Mouse (Mus musculus) heart, adult 2 months (tissue): ENCODE results near the gene Tmem190. TPM values are rescaled to one million over a fixed set of nuclear protein-coding genes. Genes with fewer than 3 reads are reported as not detected.
"Not testable (repeated sequence)": the region's sequence is repeated elsewhere in the genome, so short reads cannot be mapped to it uniquely, and the experiment has no call there.

ENCODE experiments used
- DNase-seq, 2 experiments: peaks; one replicate each; pipeline ENCODE4 v3.0.0; 2021
- H3K27ac ChIP-seq: fragments of 200-600 bp; 2 replicates; pipeline ENCODE4 v1.8.1; 2022
- H3K27me3 ChIP-seq: fragments of 200-500 bp; 2 replicates; pipeline ENCODE4 v1.6.1; 2012; ENCODE audit warnings: mild to moderate bottlenecking, low read length, inconsistent platforms, mixed read lengths; ENCODE audit not compliant: control insufficient read depth, insufficient read depth
- H3K36me3 ChIP-seq: fragments of 200-500 bp; 2 replicates; pipeline ENCODE4 v1.6.1; 2012; ENCODE audit warnings: low read length, inconsistent platforms; ENCODE audit not compliant: control insufficient read depth, insufficient read depth
- H3K4me1 ChIP-seq: fragments of 200-500 bp; 2 replicates; pipeline ENCODE4 v1.6.1; 2011; ENCODE audit warnings: low read length; ENCODE audit not compliant: control insufficient read depth, insufficient read depth
- H3K4me3 ChIP-seq: fragments of 200-600 bp; 2 replicates; pipeline ENCODE4 v1.8.1; 2022
- H3K79me2 ChIP-seq: fragments of 200-500 bp; replicated peaks from 2 replicates; pipeline ENCODE4 v1.6.1; 2012; ENCODE audit warnings: mild to moderate bottlenecking, inconsistent platforms, low read length, moderate library complexity, mixed read lengths; ENCODE audit not compliant: control insufficient read depth, insufficient read depth
- H3K9ac ChIP-seq: fragments of 200-500 bp; 2 replicates; pipeline ENCODE4 v1.6.1; 2012; ENCODE audit warnings: low read depth, mild to moderate bottlenecking, control low read depth, inconsistent platforms, low read length, mixed read lengths
- CTCF ChIP-seq: fragments of 200-600 bp; IDR thresholded peaks from 2 replicates; pipeline ENCODE4 v1.8.1; 2022; ENCODE audit warnings: antibody characterized with exemption, mild to moderate bottlenecking, moderate library complexity
- EP300 ChIP-seq: fragments of 200-500 bp; IDR thresholded peaks from 2 replicates; pipeline ENCODE4 v1.6.1; 2011; ENCODE audit warnings: low read depth, low read length, control low read depth; ENCODE audit not compliant: insufficient read depth
- POLR2A ChIP-seq: fragments of 200-500 bp; IDR thresholded peaks from 2 replicates; pipeline ENCODE4 v1.6.1; 2011; ENCODE audit warnings: mild to moderate bottlenecking, low read depth, low read length, control low read depth; ENCODE audit not compliant: insufficient read depth
- WGBS: fragments of 180-500 bp; shearing (Covaris S2); methylation state at CpG from one replicate; pipeline ENCODE4 v1.1.7; 2018; 5-methylcytosine and 5-hydroxymethylcytosine counted together
- intact Hi-C: fragments of 180-260 bp; cut with DNase I; formaldehyde crosslinking; loops from one replicate; pipeline ENCODE4 v1.15.1; 2025
- polyA plus RNA-seq: library from polyadenylated mRNA; depleted of rRNA; stranded (reverse); fragments of >200 nt; gene quantifications from 2 replicates; pipeline ENCODE4 v1.2.3, GENCODE M21; 2012
- total RNA-seq, 2 experiments: library from RNA; stranded (reverse); gene quantifications; 2 replicates each; pipeline ENCODE4 v1.2.3; 2021

Gene Tmem190
- total and polyA plus RNA-seq, 3 experiments: 0.29 TPM; not detected in 2

- Histone ChIP-seq H3K36me3 (no peaks in the 10 kb centered on the region), H3K27me3 (no peaks in the 10 kb centered on the region), H3K9ac (peak within 1 kb of the TSS; percentile 85), H3K4me3 (peak within 1 kb of the TSS; percentile 54), H3K4me1 (peaks cover 4% of the 10 kb centered on the region), H3K27ac (peak within 1 kb of the TSS; percentile 75), H3K79me2 (no peaks in the 10 kb centered on the region)
- intact Hi-C loops: loop anchor here (2.0 kb wide), 1 partner anchor 49 kb away; the partner anchor contains the start of gene Kmt5c
- TF ChIP-seq EP300 (no peak), CTCF (no peak), POLR2A (no peak)
- DNase-seq: peak; percentile 71
- WGBS: 10% methylated on average over 40 of the region's 40 CpGs
These were observed 6.7 kb downstream of the Tmem190 start, which contains the start of gene Tmem238 for GRCm38 (mm10) chr7:4789436-4789935. Gene Tmem238 (minus strand): TSS chr7:4789656.

GRCm38 (mm10) chr7:4792278-4793212 is 9.8 kb downstream of the Tmem190 start, which contains the start of gene Rpl28:
Gene Rpl28 (plus strand): TSS chr7:4792874.
- WGBS: under 1% methylated on average over 54 of the region's 54 CpGs
- Histone ChIP-seq H3K27ac (peak within 1 kb of the TSS; percentile 94), H3K27me3 (no peaks in the 10 kb centered on the region), H3K36me3 (peaks cover 2% of the 10 kb centered on the region; the same call in 1 of the 2 replicates), H3K79me2 (no peaks in the 10 kb centered on the region), H3K4me1 (peaks cover 4% of the 10 kb centered on the region), H3K9ac (peak within 1 kb of the TSS; percentile 92), H3K4me3 (peak within 1 kb of the TSS; percentile 98)
- intact Hi-C loops: loop anchor here (1.0 to 10.0 kb wide), 5 partner anchors 20 to 658 kb away; partner anchors contain the start of genes Hspbp1, Leng8, Ppp6r1 and Ube2s
- TF ChIP-seq POLR2A (peak; percentile 95), CTCF (no peak), EP300 (peak; percentile 69; the same call in 1 of the 2 replicates)
- peak; percentile 93 to 96 for DNase-seq

- H3K4me1 ChIP-seq, DNase-seq, H3K36me3 ChIP-seq, H3K79me2 ChIP-seq, H3K27me3 ChIP-seq: not testable (repeated sequence)
- Histone ChIP-seq H3K4me3 (peak overlapping the region; percentile 98), H3K9ac (peak overlapping the region; percentile 89), H3K27ac (peak overlapping the region; percentile 94)
- intact Hi-C loops: loop anchor here (5.0 to 10.0 kb wide), 4 partner anchors 106 to 658 kb away; partner anchors contain the start of genes Hspbp1, Leng8 and Ppp6r1
- WGBS: under 1% methylated on average over 31 of the region's 31 CpGs
These were observed 10.5 kb downstream of the Tmem190 start for GRCm38 (mm10) chr7:4793248-4793647.

- intact Hi-C loops: loop anchor here (5.0 to 10.0 kb wide), 4 partner anchors 106 to 659 kb away; partner anchors contain the start of genes Hspbp1, Leng8 and Ppp6r1
- Histone ChIP-seq H3K27ac (peak overlapping the region; percentile 94), H3K27me3 (no peaks in the 10 kb centered on the region), H3K4me1 (peaks cover 1% of the 10 kb centered on the region; the same call in 1 of the 2 replicates), H3K4me3 (peak overlapping the region; percentile 98), H3K36me3 (peaks cover 2% of the 10 kb centered on the region; the same call in 1 of the 2 replicates), H3K9ac (peak overlapping the region; percentile 89), H3K79me2 (no peaks in the 10 kb centered on the region)
- no peak for DNase-seq
- TF ChIP-seq EP300 (no peak), POLR2A (no peak), CTCF (no peak)
- WGBS: 32% methylated on average over 4 of the region's 4 CpGs
These were observed 10.9 kb downstream of the Tmem190 start for GRCm38 (mm10) chr7:4793674-4794073.

GRCm38 (mm10) chr7:4794631-4795168 is 12.0 kb downstream of the Tmem190 start:
- DNase-seq: no peak
- intact Hi-C loops: loop anchor here (5.0 to 10.0 kb wide), 4 partner anchors 107 to 660 kb away; partner anchors contain the start of genes Hspbp1, Leng8 and Ppp6r1
- TF ChIP-seq CTCF (no peak), EP300 (no peak), POLR2A (no peak)
- H3K9ac ChIP-seq: no peak overlapping the region
- no peaks in the 10 kb centered on the region; the same call in 1 of the 2 replicates for H3K4me1 ChIP-seq
- no peak overlapping the region for H3K27ac ChIP-seq
- no peak overlapping the region for H3K4me3 ChIP-seq
- H3K79me2 ChIP-seq: no peaks in the 10 kb centered on the region
- WGBS: 67% methylated on average over 3 of the region's 3 CpGs
- H3K27me3 ChIP-seq: no peaks in the 10 kb centered on the region
- H3K36me3 ChIP-seq: peaks cover 2% of the 10 kb centered on the region; the same call in 1 of the 2 replicates
